Mouse (Mus musculus) lung, adult 2 months (tissue): ENCODE results near the gene Sned1. TPM values are rescaled to one million over a fixed set of nuclear protein-coding genes. Genes with fewer than 3 reads are reported as not detected.

ENCODE experiments used
- DNase-seq: peaks from one replicate; pipeline ENCODE4 v3.0.0; 2022
- H3K4me1 ChIP-seq: fragments of 200-500 bp; 2 replicates; pipeline ENCODE4 v1.6.1; 2011; ENCODE audit warnings: low read length; ENCODE audit not compliant: control insufficient read depth, insufficient read depth
- H3K4me3 ChIP-seq: fragments of 200-500 bp; replicated peaks from 2 replicates; pipeline ENCODE3; 2011; ENCODE audit warnings: low read depth, mild to moderate bottlenecking, control low read depth, low read length; ENCODE audit errors: extremely low read depth
- CTCF ChIP-seq: fragments of 200-500 bp; IDR thresholded peaks from 2 replicates; pipeline ENCODE4 v1.5.1; 2011; ENCODE audit warnings: mild to moderate bottlenecking, low read length, control low read depth; ENCODE audit not compliant: insufficient read depth
- POLR2A ChIP-seq: fragments of 200-500 bp; IDR thresholded peaks from 2 replicates; pipeline ENCODE4 v1.6.1; 2011; ENCODE audit warnings: low read depth, mild to moderate bottlenecking, control low read depth, low read length, borderline replicate concordance; ENCODE audit errors: extremely low read depth
- WGBS: fragments of 180-500 bp; shearing (Covaris S2); methylation state at CpG from one replicate; pipeline ENCODE4 v1.1.7; 2018; 5-methylcytosine and 5-hydroxymethylcytosine counted together
- polyA plus RNA-seq: library from polyadenylated mRNA; depleted of rRNA; stranded (reverse); fragments of >200 nt; gene quantifications from 2 replicates; pipeline ENCODE4 v1.2.3, GENCODE M21; 2012

Sned1 gene
- polyA plus RNA-seq, 1 experiment: 26.6 TPM

DNA sequence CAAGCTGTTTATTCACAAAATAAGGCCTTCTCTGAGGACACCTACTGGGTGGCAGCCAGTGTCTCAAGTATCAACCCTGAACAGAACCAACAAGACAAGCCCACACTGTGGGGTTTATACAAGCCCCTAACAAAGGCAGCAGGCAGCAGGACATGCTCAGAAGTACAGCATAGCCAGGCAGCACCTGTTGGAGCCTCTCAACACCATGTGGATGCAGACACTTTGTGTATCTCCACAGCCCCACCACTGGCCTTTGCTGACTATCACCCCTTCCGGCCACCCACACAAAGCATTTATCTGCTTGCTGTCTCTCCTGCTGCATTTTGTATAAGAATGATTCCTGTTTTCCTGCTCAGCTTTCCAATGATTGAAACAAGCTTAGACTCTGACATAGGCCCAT, 21.9 kb downstream of the Sned1 start:
- no peaks in the 10 kb centered on the region for H3K4me1 ChIP-seq
- H3K4me3 ChIP-seq: no peak overlapping the region
- no peak for DNase-seq
- no peak for TF ChIP-seq CTCF
- TF ChIP-seq POLR2A: no peak
- 85% methylated on average over 1 of the region's 1 CpGs for WGBS

DNA sequence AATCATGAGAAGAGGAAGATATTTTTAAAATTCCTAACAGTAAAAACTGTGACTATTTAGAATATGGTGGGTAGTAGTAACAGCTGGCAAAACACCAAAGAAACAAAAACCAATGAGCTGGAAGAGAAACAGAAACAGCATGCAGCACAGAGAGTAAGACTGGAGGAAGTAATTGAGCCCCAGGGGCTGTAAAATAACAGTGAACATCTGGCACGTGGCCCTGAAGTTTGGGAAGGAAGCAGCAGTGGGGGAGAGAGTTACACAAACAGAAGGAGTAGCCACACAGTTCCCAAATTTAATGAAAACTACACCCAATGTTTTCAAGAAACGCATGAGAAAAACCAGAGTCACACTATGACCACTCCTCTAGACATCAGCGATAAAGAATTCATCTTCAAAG, 31.6 kb downstream of the Sned1 start:
- no peaks in the 10 kb centered on the region for H3K4me1 ChIP-seq
- DNase-seq: no peak
- no peak for TF ChIP-seq POLR2A
- TF ChIP-seq CTCF: no peak
- 46% methylated on average over 3 of the region's 3 CpGs for WGBS
- H3K4me3 ChIP-seq: no peak overlapping the region

DNA sequence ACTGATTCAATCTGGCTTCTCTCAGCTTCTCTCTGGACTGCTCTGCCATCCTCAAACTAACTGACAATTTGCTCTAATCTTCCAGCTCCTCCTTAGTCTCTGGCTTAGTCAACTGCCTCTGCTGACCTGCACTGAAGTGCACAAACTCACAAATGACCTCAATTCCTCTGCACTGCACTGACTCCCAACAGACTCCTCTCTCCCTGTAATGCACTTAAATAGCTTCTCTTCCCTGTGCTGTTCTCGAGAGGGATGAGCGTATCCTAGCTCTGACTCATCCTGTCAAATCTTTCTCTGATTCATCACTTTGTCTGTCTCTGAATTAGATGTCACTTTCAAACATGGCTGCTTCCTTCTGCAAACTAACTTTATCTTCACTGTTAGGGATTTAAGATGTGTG, 32.6 kb downstream of the Sned1 start:
- TF ChIP-seq POLR2A: no peak
- WGBS: 79% methylated on average over 2 of the region's 2 CpGs

DNA sequence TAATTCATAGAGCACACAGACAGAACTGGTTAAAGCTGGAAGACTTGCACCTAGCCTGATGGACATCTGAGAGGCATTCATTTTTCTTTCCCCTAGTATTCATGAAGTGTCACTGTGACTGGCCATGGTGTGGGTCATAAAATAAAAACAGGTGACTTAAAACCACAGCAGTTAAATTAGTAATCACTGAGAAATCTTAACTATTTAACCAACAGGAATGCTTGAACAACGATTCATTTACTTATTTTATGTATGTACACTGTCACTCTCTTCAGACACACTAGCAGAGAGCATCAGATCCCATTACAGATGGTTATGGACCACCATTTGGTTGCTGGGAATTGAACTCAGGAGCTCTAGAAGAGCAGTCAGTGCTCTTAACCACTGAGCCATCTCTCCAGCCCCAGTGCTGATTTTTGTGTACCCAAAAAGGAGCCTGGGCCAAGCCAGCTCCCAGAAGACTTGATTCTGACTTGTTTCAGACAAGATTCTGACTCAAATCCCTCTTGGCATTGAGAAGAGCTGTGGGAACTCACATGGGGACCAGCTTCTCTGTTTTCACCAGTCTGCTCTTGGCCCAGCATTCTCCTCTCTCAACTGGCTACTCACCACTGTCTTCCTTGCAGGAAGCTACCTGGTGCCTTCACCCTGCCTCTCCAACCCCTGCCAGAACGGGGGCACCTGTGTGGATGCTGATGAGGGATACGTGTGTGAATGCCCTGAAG, 35.0 kb downstream of the Sned1 start:
- no peak for DNase-seq
- Histone ChIP-seq H3K4me3 (no peak overlapping the region), H3K4me1 (no peaks in the 10 kb centered on the region)
- WGBS: 60% methylated on average over 3 of the region's 3 CpGs
- TF ChIP-seq CTCF: no peak
- TF ChIP-seq POLR2A: no peak

More for the DNA sequence above, 32.6 kb downstream of the Sned1 start:
- no peak overlapping the region for H3K4me3 ChIP-seq
- no peaks in the 10 kb centered on the region for H3K4me1 ChIP-seq
- DNase-seq: no peak

DNA sequence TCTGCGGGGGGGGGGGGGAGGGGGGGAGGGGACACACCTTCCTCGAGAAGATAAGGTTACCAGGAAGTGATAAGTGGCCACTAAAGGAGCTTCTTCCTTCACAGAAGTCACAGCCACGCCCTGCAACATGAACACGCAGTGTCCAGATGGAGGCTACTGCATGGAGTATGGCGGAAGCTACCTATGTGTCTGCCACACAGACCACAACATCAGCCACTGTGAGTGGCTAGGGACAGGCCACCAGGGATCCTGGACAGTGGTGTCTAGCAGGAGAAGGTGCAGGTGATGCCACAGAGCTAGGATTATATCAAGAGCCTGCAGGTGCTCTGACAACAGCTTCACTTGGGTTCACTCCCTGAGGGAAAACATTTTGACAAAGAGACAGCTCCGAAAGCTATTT, 36.1 kb downstream of the Sned1 start:
- H3K4me1 ChIP-seq: no peaks in the 10 kb centered on the region
- WGBS: 63% methylated on average over 6 of the region's 6 CpGs
- DNase-seq: no peak
- H3K4me3 ChIP-seq: no peak overlapping the region
- TF ChIP-seq POLR2A: no peak
- TF ChIP-seq CTCF: no peak

DNA sequence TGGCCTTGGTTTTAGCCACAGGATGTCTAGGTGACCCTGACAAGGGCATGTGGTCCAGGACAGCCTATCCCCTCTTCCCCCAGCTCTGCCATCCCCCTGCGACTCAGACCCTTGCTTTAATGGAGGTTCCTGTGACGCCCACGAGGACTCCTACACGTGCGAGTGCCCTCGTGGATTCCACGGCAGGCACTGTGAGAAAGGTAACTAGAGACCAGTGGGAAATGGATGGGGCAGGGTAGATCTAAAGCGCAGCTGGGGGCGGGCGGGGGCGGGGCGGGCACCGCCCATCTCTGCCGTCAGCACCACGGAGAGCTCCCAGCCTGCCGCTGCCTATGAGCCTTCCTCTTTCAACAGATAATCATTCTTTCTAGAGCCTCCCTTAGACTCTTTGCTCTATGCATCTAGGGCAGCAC, 36.8 kb downstream of the Sned1 start:
- no peak for TF ChIP-seq POLR2A
- TF ChIP-seq CTCF: no peak
- no peaks in the 10 kb centered on the region for H3K4me1 ChIP-seq
- WGBS: 10% methylated on average over 16 of the region's 16 CpGs
- DNase-seq: no peak
- H3K4me3 ChIP-seq: no peak overlapping the region

DNA sequence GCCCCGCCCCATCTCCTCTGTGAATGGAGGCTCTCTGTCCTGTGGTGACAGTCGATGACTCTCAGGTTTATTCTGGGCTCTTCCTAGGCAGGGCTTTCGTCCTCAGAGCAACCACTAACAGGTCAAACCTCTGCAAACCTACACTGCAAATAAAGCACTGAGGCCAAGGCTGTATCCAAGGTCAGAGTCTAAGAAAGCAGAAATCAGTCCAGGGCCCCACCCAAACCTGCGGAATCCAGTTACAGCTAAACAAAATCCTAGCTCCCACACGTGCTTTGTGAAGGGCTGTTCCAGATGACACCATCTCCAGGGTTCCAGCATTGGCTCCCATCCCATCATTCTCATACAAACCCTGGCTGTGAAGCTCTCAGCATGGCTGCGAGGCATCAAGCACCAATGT, 39.9 kb downstream of the Sned1 start:
- no peaks in the 10 kb centered on the region for H3K4me1 ChIP-seq
- H3K4me3 ChIP-seq: no peak overlapping the region
- no peak for TF ChIP-seq CTCF
- WGBS: 68% methylated on average over 6 of the region's 6 CpGs
- DNase-seq: no peak

DNA sequence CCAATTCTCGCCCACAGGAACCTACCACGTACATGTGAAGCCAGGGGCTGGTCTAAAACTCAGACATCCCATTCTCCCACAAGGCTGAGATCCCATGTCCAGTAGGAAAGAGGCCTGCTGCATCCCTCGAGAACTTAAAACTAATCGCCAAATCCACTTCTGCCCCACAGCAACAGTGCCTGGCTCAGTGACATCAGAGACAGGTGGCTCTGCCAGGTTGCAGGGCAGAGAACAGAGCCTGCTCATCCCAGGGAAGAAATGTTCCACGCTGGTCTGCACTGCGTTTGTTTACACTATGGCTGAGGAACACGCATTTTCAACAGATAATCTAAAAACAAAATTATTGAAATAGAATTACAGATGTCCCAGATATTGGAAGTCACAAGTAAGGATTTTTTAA, 41.4 kb downstream of the Sned1 start:
- DNase-seq: no peak
- no peak for TF ChIP-seq POLR2A
- TF ChIP-seq CTCF: no peak
- 70% methylated on average over 7 of the region's 7 CpGs for WGBS
- H3K4me1 ChIP-seq: no peaks in the 10 kb centered on the region
- H3K4me3 ChIP-seq: no peak overlapping the region

DNA sequence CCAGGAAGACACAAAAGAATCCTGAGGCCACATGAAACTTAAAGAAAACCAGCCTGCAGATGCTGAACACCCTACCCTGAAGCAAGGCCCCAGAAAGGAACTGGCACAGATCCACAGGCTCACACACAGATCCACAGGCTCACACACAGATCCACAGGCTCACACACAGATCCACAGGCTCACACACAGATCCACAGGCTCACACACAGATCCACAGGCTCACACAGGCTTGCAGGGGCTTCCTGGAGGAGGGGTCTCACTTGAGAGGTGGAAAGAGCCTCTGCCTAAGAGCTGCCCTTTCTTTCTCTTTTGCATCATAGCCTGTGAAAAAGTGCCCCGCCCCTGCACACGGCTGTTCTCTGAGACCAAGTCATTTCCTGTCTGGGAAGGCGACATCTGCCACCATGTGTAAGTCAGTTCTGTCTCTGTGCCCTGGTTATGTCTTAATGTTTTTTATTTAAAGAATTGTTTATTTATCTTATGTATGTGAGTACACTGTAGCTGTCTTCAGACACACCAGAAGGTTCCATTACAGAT, 54.1 kb downstream of the Sned1 start:
- TF ChIP-seq CTCF (no peak), POLR2A (no peak)
- 35% methylated on average over 3 of the region's 3 CpGs for WGBS

DNA sequence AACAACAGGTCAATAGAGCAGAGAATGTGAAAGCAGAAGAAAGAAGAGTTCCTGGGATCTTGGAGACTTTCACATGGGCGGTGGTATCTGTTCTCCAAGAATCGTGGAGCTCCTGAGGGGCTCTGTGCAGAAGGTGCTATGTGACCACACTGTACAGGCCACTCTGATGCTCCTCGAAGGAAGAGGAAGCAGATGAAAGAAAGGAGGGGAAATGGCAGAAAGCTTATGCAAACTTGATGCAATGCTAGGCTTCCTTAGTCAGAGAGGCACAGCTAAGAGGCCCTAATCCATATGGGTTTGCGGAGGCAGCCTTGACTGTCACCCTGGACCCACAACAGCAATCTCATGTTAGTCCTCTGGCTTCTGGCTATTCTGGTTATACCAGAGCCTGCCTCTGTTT, 55.3 kb downstream of the Sned1 start:
- H3K4me3 ChIP-seq: no peak overlapping the region
- no peak for DNase-seq
- TF ChIP-seq CTCF: no peak
- TF ChIP-seq POLR2A: no peak
- 66% methylated on average over 4 of the region's 4 CpGs for WGBS
- H3K4me1 ChIP-seq: no peaks in the 10 kb centered on the region

More for the DNA sequence above, 54.1 kb downstream of the Sned1 start:
- H3K4me3 ChIP-seq: no peak overlapping the region
- H3K4me1 ChIP-seq: no peaks in the 10 kb centered on the region
- DNase-seq: no peak

DNA sequence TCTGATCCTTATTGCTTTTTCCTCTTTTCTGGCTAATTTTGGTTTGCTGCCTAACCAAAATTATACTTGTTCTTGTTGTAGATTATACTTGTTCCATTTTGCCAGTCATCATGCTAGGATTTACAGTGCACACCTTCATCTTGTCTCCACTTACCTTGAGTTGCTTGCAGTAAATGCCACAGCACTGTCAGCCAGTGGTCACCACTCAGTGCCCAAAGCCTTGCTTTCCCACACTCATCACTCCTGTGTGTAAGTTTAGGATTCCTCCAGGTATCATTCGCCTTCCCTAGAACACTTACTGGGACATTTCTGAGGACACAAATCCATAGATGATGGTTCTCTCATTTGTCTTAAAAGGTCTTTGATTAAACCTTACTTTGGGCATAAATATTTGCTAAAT, 56.0 kb downstream of the Sned1 start:
- H3K4me3 ChIP-seq: no peak overlapping the region
- WGBS: 88% methylated on average over 1 of the region's 1 CpGs
- no peak for TF ChIP-seq POLR2A
- TF ChIP-seq CTCF: no peak
- H3K4me1 ChIP-seq: no peaks in the 10 kb centered on the region
- DNase-seq: no peak
